Mouse (Mus musculus): ENCODE results near the gene St8sia1. TPM values are rescaled to one million over a fixed set of nuclear protein-coding genes. Genes with fewer than 3 reads are reported as not detected.

The St8sia1 gene
- total and polyA plus RNA-seq, 2 experiments from 2014 or later = 3.5 to 15.5 TPM

DNA sequence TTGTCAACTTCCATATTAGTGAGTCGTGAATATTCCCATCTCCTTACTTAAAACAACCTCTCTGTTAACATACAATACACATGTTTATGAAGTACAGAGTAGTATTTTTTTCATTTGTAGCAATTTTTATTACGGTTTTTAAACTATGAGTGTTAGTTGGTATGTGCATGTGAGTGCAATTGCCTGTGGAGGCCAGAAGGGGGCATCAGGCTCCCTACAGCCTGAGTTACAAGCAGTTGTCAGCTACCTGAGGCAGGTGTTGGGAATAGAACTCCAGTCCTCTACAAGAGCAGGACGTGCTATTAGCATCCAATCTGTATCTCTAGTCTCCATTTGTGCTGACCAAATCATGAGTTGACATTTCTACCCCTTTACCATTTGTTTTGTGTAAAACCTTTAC is 19.8 kb downstream of the St8sia1 start:
- 97% methylated on average over 3 of the region's 3 CpGs for WGBS
- no peaks in the 10 kb centered on the region for H3K36me3 ChIP-seq (ENCODE audit: insufficient read depth)
- no peak overlapping the region for H3K4me3 ChIP-seq (ENCODE audit: low read depth, low read length)
- H3K9me3 ChIP-seq (ENCODE audit: low read length) = no peaks in the 10 kb centered on the region
- ATAC-seq (no peak), DNase-seq (no peak)
- peak; percentile 22; the same call in 1 of the 2 replicates for TF ChIP-seq CTCF (IDR thresholded peaks at IDR 0.05; ENCODE audit: low read depth)
- H3K27me3 ChIP-seq (ENCODE audit: insufficient read depth, low read length) = no peaks in the 10 kb centered on the region
- H3K4me1 ChIP-seq (ENCODE audit: insufficient read depth) = peaks cover 5% of the 10 kb centered on the region; the same call in 1 of the 2 replicates
- no peak overlapping the region for H3K9ac ChIP-seq
- no peak overlapping the region for H3K27ac ChIP-seq (ENCODE audit: low read depth, low read length)
- no peak overlapping the region for H3K4me2 ChIP-seq (ENCODE audit: low read depth)

DNA sequence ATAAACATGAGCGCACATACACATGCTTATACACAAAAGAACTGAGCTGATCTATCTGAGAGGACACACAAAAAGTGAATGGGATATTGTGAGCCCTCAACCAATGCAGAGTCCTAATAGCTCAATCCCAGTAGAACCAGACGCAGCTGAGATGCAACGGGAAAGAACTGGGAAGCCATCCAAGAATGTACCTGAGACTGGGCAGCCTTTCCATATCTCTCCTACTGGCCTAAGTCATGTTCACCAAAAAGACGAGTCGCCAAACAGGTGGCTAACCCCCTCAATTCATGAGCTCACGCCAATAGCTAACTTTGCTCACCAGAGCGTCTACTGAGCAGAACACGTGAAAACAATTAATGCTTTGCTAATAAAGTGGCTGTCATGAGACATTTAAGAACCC is 20.8 kb downstream of the St8sia1 start:
- TF ChIP-seq CTCF (IDR thresholded peaks at IDR 0.05; ENCODE audit: low read depth) = no peak
- no peaks in the 10 kb centered on the region for H3K9me3 ChIP-seq (ENCODE audit: low read length)
- no peak for ATAC-seq
- H3K27ac ChIP-seq (ENCODE audit: low read depth, low read length) = no peak overlapping the region
- no peaks in the 10 kb centered on the region for H3K4me1 ChIP-seq (ENCODE audit: insufficient read depth)
- H3K4me2 ChIP-seq (ENCODE audit: low read depth) = no peak overlapping the region
- H3K9ac ChIP-seq = no peak overlapping the region
- WGBS = 83% methylated on average over 8 of the region's 8 CpGs
- H3K36me3 ChIP-seq (ENCODE audit: insufficient read depth) = no peaks in the 10 kb centered on the region
- DNase-seq = no peak
- no peak overlapping the region for H3K4me3 ChIP-seq (ENCODE audit: low read depth, low read length)
- H3K27me3 ChIP-seq (ENCODE audit: insufficient read depth, low read length) = no peaks in the 10 kb centered on the region

DNA sequence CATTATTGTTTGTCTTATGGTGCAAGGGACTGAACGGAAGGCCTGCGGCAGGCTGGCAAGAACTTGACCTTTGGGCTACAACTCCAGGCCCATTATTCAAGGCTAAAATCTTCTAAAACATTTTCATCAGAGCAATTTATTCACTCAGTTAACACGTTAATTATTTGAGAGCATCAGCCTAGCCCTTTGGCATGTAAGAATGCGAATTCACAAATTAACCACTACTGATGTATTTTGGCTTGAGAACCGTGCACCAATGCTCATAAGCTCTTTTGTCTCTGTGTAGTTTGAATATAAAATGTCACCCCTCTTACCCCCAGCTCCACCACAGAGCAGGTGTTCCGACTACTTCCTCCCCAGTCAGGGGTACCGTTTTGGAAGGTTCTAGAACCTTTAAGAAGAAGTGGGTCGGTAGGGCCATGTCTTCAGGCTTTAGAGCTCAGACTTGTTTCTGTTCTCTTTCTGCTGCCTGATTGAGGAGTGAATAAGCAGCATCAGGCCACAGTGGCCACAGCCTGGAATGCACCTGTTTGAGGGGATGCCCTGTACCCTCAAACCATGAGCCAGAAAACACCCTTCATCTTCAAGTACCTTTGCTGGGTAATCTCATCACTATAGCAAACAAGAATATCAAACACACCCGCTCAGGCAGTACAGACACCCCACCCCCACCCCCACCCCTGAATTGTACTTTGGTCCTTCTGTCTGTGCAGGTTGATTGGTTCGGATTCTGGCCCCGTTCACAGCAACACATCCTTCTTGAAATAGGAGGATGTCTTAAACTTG is 22.5 kb downstream of the St8sia1 start:
- 64% methylated on average over 11 of the region's 11 CpGs for WGBS
- no peaks in the 10 kb centered on the region for H3K27me3 ChIP-seq (ENCODE audit: insufficient read depth, low read length)
- DNase-seq (no peak), ATAC-seq (no peak)
- H3K4me3 ChIP-seq (ENCODE audit: low read depth, low read length) = no peak overlapping the region
- TF ChIP-seq CTCF (IDR thresholded peaks at IDR 0.05; ENCODE audit: low read depth) = no peak
- no peak overlapping the region for H3K4me2 ChIP-seq (ENCODE audit: low read depth)
- H3K9me3 ChIP-seq (ENCODE audit: low read length) = no peaks in the 10 kb centered on the region
- no peaks in the 10 kb centered on the region for H3K4me1 ChIP-seq (ENCODE audit: insufficient read depth)
- no peaks in the 10 kb centered on the region for H3K36me3 ChIP-seq (ENCODE audit: insufficient read depth)
- no peak overlapping the region for H3K9ac ChIP-seq
- H3K27ac ChIP-seq (ENCODE audit: low read depth, low read length) = no peak overlapping the region

DNA sequence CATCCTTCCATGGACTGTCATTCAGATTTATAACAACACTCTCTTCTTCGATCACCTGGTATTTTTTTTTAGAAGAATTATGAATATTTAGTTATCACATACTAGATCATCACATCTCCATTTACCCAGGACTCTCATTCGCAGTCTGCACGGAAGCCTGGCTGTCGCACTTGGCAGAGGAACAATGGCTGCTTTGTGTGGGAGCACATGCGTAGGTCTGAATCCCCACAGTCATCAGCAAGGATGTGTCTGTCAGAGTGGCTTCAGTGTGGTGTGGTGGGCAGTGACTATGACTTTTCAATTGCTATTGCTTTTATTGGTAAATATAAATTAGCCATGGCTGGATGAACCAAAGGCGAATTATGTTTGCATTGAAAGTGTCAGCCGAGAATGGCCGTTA is 23.2 kb downstream of the St8sia1 start:
- Histone ChIP-seq H3K4me2 (ENCODE audit: low read depth) (no peak overlapping the region), H3K36me3 (ENCODE audit: insufficient read depth) (no peaks in the 10 kb centered on the region), H3K27me3 (ENCODE audit: insufficient read depth, low read length) (no peaks in the 10 kb centered on the region), H3K9ac (no peak overlapping the region), H3K4me1 (ENCODE audit: insufficient read depth) (no peaks in the 10 kb centered on the region), H3K4me3 (ENCODE audit: low read depth, low read length) (no peak overlapping the region), H3K9me3 (ENCODE audit: low read length) (no peaks in the 10 kb centered on the region), H3K27ac (ENCODE audit: low read depth, low read length) (no peak overlapping the region)
- TF ChIP-seq CTCF (IDR thresholded peaks at IDR 0.05; ENCODE audit: low read depth) = no peak
- ATAC-seq (peak; percentile 86), DNase-seq (peak; percentile 65)
- WGBS = 47% methylated on average over 8 of the region's 8 CpGs

DNA sequence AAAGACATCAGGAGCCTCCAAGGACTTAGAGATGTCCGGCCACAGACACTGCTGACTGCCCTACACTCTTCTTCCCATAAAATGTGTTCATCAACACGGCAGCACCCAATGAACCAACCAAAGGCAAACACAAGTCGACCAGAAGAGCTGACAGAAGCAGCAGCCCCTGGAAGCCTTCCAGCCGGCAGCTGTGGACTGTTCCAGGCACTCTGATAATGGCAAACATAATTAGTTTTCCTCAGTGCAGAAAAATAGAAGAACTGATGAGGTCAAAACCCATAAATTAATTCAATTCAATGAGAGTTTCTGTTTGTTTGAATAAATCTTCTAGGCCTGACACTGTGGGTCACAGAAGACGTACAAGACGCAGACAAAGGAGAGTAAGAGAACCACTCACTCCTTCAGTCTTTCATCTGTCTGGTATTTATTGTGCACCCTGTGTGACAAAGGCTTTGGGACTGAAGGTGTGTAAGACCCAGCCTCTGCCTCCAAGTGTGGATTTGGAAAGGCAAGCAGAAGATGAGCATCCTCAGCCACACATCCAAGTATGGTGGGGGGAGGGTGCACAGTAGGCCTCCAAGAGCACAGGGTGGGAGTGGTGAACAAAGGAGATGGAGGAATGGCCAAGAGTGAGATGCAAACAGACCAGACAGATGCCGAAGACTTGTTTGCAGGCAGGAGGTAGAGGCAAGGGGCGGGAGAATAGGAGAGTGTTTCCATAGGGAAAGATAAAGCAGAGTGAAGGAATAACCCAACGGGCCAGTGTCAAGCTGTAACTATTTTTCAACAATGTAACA is 25.5 kb downstream of the St8sia1 start:
- H3K4me1 ChIP-seq (ENCODE audit: insufficient read depth) = no peaks in the 10 kb centered on the region
- DNase-seq = peak; percentile 44
- H3K4me2 ChIP-seq (ENCODE audit: low read depth) = no peak overlapping the region
- no peak overlapping the region for H3K9ac ChIP-seq
- H3K9me3 ChIP-seq (ENCODE audit: low read length) = no peaks in the 10 kb centered on the region
- 39% methylated on average over 9 of the region's 9 CpGs for WGBS
- ATAC-seq = peak; percentile 47; the same call in 1 of the 2 replicates
- no peak overlapping the region for H3K4me3 ChIP-seq (ENCODE audit: low read depth, low read length)
- TF ChIP-seq CTCF (IDR thresholded peaks at IDR 0.05; ENCODE audit: low read depth) = no peak
- H3K27me3 ChIP-seq (ENCODE audit: insufficient read depth, low read length) = no peaks in the 10 kb centered on the region
- no peaks in the 10 kb centered on the region for H3K36me3 ChIP-seq (ENCODE audit: insufficient read depth)
- H3K27ac ChIP-seq (ENCODE audit: low read depth, low read length) = no peak overlapping the region

DNA sequence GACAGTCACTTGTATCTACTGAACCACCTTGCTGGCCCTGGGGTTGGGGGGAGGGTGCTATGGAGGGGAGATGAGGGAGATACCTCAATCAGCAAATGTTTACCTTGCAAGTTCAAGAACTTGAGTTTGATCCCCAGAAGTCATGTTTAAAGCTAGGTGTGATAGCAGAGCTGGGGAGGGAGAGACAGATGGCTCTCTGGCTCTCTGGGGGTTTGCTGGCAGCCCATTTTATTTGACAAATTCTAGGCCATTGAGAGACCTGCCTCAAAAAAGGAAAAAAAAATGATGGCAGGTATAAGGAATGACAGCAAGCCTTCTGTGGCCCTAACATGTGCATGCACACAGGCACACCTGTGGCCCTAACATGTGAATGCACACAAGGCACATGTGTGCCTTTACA is 26.2 kb downstream of the St8sia1 start:
- no peak for DNase-seq
- H3K4me2 ChIP-seq (ENCODE audit: low read depth) = no peak overlapping the region
- no peaks in the 10 kb centered on the region for H3K27me3 ChIP-seq (ENCODE audit: insufficient read depth, low read length)

DNA sequence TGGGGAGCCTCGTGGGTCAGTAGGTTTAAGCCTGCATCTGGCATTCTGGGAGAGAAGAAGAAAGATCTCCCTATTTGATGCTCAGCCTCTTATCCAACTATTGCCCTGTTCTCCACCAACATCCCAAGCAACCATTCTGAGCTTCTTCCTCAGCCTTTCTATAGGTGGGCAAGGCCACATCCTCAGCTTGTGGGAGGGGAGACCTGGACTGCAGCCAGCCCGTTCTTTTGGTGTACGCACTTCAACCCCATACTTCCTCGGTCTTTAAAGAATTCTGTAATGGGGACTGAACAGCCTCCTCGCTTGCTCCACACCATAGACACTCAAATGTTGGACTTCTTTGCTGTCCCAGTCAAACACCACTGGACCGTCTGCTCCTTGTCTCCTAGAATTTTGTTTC is 31.7 kb downstream of the St8sia1 start:
- DNase-seq (no peak), ATAC-seq (no peak)
- Histone ChIP-seq H3K9ac (no peak overlapping the region), H3K4me2 (ENCODE audit: low read depth) (no peak overlapping the region), H3K4me1 (ENCODE audit: insufficient read depth) (no peaks in the 10 kb centered on the region), H3K27ac (ENCODE audit: low read depth, low read length) (no peak overlapping the region), H3K9me3 (ENCODE audit: low read length) (no peaks in the 10 kb centered on the region), H3K27me3 (ENCODE audit: insufficient read depth, low read length) (no peaks in the 10 kb centered on the region), H3K36me3 (ENCODE audit: insufficient read depth) (no peaks in the 10 kb centered on the region), H3K4me3 (ENCODE audit: low read depth, low read length) (no peak overlapping the region)
- 84% methylated on average over 6 of the region's 6 CpGs for WGBS
- no peak for TF ChIP-seq CTCF (IDR thresholded peaks at IDR 0.05; ENCODE audit: low read depth)

More for the DNA sequence above, 26.2 kb downstream of the St8sia1 start:
- Histone ChIP-seq H3K36me3 (ENCODE audit: insufficient read depth) (no peaks in the 10 kb centered on the region), H3K4me1 (ENCODE audit: insufficient read depth) (no peaks in the 10 kb centered on the region), H3K4me3 (ENCODE audit: low read depth, low read length) (no peak overlapping the region), H3K9me3 (ENCODE audit: low read length) (no peaks in the 10 kb centered on the region), H3K27ac (ENCODE audit: low read depth, low read length) (no peak overlapping the region), H3K9ac (no peak overlapping the region)
- TF ChIP-seq CTCF (IDR thresholded peaks at IDR 0.05; ENCODE audit: low read depth) = no peak
- no peak for ATAC-seq

Data from forebrain, postnatal 0 days (tissue).